Mouse (Mus musculus) E14TG2a.4 (cell line): ENCODE measurements around the gene Sephs1.
"Not testable (repeated sequence)": the region's sequence is repeated elsewhere in the genome, so short reads cannot be mapped to it uniquely, and the experiment has no call there.

ENCODE experiments used
- H3K27me3 ChIP-seq: 2 replicates; pipeline ENCODE4 v1.6.1; 2014; ENCODE audit warnings: low read length, control low read depth; ENCODE audit not compliant: insufficient read depth
- H3K36me3 ChIP-seq: 2 replicates; pipeline ENCODE4 v1.6.1; 2014; ENCODE audit warnings: low read length, control low read depth; ENCODE audit not compliant: insufficient read depth
- H3K4me1 ChIP-seq: replicated peaks from 2 replicates; pipeline ENCODE4 v1.6.1; 2014; ENCODE audit warnings: low read depth, low read length, control low read depth
- H3K4me3 ChIP-seq: replicated peaks from 2 replicates; pipeline ENCODE4 v1.5.1; 2014; ENCODE audit warnings: mild to moderate bottlenecking, low read length
- H3K9me3 ChIP-seq: 2 replicates; pipeline ENCODE4 v1.6.1; 2014; ENCODE audit warnings: low read length, control low read depth
- CTCF ChIP-seq: conservative IDR thresholded peaks from 2 replicates; pipeline ENCODE4 v1.5.1; 2014; ENCODE audit warnings: low read length
- NANOG ChIP-seq: IDR thresholded peaks from 2 replicates; pipeline ENCODE4 v1.6.1; 2014; ENCODE audit warnings: borderline replicate concordance, low read length, mixed read lengths
- POU5F1 ChIP-seq: IDR thresholded peaks from 2 replicates; pipeline ENCODE4 v1.6.1; 2014; ENCODE audit warnings: low read length, borderline replicate concordance

The Sephs1 gene

DNA sequence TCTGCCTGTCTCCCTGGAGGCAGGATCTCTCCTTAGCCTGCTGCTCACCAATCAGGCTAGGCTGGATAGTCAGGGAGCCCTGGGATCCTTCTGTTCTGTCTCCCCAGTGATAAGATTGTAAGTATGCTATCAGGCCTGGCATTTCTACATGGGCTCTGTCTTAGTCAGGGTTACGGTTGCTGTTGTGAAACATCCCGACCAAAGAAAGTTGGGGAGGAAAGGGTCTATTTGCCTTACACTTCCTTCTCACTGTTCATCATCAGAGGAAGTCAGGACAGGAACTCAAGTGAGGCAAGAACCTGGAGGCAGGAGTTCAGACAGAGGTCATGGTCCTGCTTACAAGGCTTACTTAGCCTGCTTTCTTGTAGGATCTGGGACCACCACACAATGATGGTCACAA lies 47.9 kb downstream of the Sephs1 start:
- H3K36me3 ChIP-seq: peaks cover 79% of the 10 kb centered on the region
- no peaks in the 10 kb centered on the region for H3K27me3 ChIP-seq
- peaks cover 12% of the 10 kb centered on the region for H3K9me3 ChIP-seq
- H3K4me3 ChIP-seq: no peak overlapping the region
- no peaks in the 10 kb centered on the region for H3K4me1 ChIP-seq
- no peak for TF ChIP-seq NANOG
- TF ChIP-seq POU5F1: no peak
- no peak for TF ChIP-seq CTCF

DNA sequence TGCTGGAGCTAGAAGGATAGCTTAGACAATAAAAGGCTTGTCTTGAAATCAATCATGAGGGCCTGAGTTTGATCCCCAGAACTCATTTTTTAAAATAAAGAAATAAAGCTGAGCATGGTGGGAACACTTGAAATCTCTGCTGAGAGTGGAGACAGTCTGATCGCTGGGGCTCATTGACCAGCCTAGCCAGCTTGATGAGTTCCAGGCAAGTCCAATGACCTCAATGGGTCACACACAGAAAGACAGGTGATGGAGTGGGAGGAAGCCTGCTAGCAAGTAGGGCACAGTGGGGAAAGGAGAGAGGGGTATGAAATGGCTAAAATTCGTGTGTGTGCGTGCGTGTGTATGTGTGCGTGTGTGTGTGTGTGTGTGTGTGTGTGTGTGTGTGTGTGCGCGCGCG lies 53.2 kb downstream of the Sephs1 start:
- no peaks in the 10 kb centered on the region for H3K27me3 ChIP-seq
- H3K9me3 ChIP-seq: no peaks in the 10 kb centered on the region
- H3K4me1 ChIP-seq: no peaks in the 10 kb centered on the region
- TF ChIP-seq CTCF (no peak), POU5F1 (no peak), NANOG (no peak)
- H3K36me3 ChIP-seq: peaks cover 68% of the 10 kb centered on the region
- no peak overlapping the region for H3K4me3 ChIP-seq

DNA sequence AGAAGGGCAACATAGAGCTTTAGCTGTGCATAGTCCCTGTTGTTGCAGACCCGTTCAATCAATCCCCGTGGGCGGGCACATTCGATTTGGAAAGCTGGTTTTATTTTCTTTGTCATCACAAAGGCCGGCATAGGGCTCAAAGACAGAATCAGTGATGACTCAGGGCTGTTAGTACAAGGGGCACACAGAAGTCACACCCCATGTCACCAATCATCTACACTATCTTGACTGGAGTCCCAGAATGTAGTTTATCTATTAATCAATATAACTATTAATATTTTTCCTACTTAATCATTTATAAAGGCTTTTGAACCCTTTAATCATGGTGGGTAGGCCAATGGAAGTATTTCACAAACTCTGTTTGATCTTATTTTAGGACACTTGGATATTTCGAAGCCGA lies 56.6 kb downstream of the Sephs1 start:
- H3K4me3 ChIP-seq: no peak overlapping the region
- TF ChIP-seq POU5F1: no peak
- no peak for TF ChIP-seq NANOG
- TF ChIP-seq CTCF: no peak
- H3K27me3 ChIP-seq: no peaks in the 10 kb centered on the region
- peaks cover 50% of the 10 kb centered on the region for H3K36me3 ChIP-seq
- H3K9me3 ChIP-seq: peaks cover 9% of the 10 kb centered on the region
- H3K4me1 ChIP-seq: peaks cover 20% of the 10 kb centered on the region

DNA sequence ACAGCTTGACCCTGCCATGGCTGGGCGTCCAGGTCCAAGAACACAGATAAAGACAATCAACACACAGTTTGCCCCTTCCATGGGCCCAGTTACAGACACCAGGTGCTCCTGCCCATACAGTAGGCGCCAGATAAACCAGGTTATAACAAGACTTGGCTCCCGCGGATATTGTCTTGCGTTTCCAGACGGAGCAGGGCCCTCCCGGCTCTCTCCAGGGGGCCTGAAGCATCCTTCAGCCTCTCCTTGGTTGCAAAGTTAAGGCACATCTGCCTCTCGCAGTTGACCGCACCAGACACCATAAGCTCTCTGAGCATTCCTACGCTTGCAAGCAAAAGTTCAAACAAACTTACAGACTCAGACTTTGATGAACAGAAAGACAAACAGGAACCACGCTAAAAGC lies 59.5 kb downstream of the Sephs1 start:
- peaks cover 40% of the 10 kb centered on the region for H3K36me3 ChIP-seq
- H3K9me3 ChIP-seq: peaks cover 34% of the 10 kb centered on the region
- H3K4me1 ChIP-seq: peaks cover 20% of the 10 kb centered on the region
- H3K4me3 ChIP-seq: no peak overlapping the region
- no peak for TF ChIP-seq CTCF
- no peak for TF ChIP-seq NANOG
- no peak for TF ChIP-seq POU5F1
- no peaks in the 10 kb centered on the region for H3K27me3 ChIP-seq

DNA sequence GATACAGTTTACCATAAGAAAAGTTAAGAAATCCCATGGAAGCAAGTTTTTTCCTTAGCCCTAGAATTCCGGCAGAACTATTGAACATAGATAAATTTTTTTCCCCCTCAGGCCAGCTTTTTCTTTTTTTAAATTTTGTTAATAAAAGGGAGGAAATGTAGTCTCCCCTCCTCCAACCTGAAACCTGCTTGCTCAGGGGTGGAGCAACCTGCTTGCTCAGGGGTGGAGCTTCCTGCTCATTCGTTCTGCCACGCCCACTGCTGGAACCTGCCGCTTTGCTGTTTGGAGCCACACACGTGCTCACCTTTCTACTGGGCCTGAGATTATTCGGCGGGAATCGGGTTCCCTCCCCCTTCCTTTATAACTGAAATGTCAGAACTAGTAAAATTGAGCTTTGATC lies 68.3 kb downstream of the Sephs1 start:
- not testable (repeated sequence) for H3K4me3 ChIP-seq, H3K27me3 ChIP-seq, H3K4me1 ChIP-seq, H3K36me3 ChIP-seq
- H3K9me3 ChIP-seq: peaks cover 68% of the 10 kb centered on the region

DNA sequence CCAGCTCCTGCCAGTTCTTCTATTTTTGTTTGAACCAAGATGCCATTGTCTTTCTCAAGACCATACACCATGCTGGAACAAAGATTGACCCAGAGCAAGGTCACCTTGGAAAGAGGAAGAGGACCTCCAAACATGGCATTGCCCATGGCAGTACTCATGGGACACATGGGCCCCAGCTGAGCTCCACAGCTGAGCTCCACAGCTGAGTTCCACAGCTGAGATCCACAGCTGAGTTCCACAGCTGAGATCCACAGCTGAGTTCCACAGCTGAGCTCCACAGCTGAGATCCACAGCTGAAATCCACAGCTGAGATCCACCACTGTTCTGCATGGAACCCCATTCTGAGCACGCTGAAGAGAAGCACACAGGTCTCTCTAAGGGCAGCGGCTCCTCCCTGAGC lies 69.6 kb downstream of the Sephs1 start:
- no peaks in the 10 kb centered on the region; the same call in 1 of the 2 replicates for H3K36me3 ChIP-seq
- TF ChIP-seq CTCF: no peak
- TF ChIP-seq POU5F1: no peak
- TF ChIP-seq NANOG: no peak
- H3K4me1 ChIP-seq: no peaks in the 10 kb centered on the region
- no peak overlapping the region for H3K4me3 ChIP-seq
- H3K27me3 ChIP-seq: no peaks in the 10 kb centered on the region
- peaks cover 72% of the 10 kb centered on the region for H3K9me3 ChIP-seq

DNA sequence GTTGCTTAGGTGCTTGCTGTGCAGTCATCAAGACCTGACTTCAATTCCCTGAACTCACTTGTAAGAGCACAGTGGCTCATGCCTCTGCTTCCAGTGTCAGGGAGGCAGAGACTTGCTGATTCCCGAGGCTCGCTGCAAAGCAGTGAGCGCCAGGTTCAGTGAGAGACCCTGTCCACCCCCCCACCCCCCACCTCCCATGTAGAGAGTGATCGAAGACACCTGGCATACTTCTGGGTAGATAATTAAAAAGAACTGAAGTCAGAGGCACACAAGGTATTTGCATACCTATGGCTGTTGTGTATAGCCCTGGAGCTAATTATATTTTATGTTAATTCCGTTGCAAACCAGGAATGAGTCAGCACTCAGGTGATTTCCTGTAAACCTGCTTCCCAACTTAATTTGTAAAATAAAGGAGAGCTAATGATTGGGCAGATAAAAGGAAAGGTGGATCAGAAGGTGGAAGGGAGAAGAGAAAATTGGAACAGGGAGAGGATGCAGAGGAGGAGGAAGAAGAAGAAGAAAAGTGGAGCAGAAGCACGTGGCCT lies 72.9 kb downstream of the Sephs1 start:
- TF ChIP-seq CTCF (no peak), POU5F1 (no peak), NANOG (no peak)
- H3K4me1 ChIP-seq: peaks cover 7% of the 10 kb centered on the region
- no peaks in the 10 kb centered on the region; the same call in 1 of the 2 replicates for H3K36me3 ChIP-seq
- H3K4me3 ChIP-seq: no peak overlapping the region
- H3K27me3 ChIP-seq: no peaks in the 10 kb centered on the region
- H3K9me3 ChIP-seq: peaks cover 81% of the 10 kb centered on the region

DNA sequence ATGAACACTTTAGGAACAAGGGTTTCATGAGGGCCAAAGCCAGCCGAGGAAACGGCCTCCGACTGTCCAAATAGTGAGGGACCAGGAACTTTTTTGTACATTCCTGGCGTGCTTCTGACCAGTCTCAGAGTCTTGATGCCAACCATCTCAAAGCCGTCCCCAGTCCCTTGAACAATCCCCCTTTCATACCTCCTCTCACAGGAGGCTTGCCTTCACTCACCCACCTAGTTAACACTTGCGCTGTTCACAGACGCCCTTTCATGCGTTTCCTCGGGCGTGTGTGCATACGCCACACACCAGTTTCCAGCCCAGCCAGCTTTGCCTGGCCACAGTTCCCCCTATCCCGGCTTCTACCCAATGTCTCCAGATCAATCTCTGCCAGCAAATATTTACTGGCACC lies 76.7 kb downstream of the Sephs1 start:
- TF ChIP-seq CTCF: no peak
- TF ChIP-seq POU5F1: no peak
- TF ChIP-seq NANOG: no peak
- Histone ChIP-seq H3K36me3 (no peaks in the 10 kb centered on the region), H3K9me3 (peaks cover 43% of the 10 kb centered on the region), H3K4me1 (peaks cover 10% of the 10 kb centered on the region), H3K4me3 (no peak overlapping the region; the same call in 1 of the 2 replicates), H3K27me3 (no peaks in the 10 kb centered on the region)
